Mouse (Mus musculus) liver, adult 2 months (tissue): Measurements from ENCODE around the gene Got1. TPM values are rescaled to one million over a fixed set of nuclear protein-coding genes. Genes with fewer than 3 reads are reported as not detected.

Experiments
- DNase-seq: peaks from one replicate; pipeline ENCODE4 v3.0.0-alpha.2; 2011; ENCODE audit warnings: low read depth, low spot score; ENCODE audit errors: extremely low read depth
- H3K27ac ChIP-seq: fragments of 200-500 bp; replicated peaks from 2 replicates; pipeline ENCODE4 v1.5.1; 2012; ENCODE audit warnings: low read depth, mild to moderate bottlenecking, control low read depth, inconsistent platforms, low read length; ENCODE audit not compliant: insufficient read depth
- H3K27me3 ChIP-seq: fragments of 200-500 bp; 2 replicates; pipeline ENCODE4 v1.6.1; 2012; ENCODE audit warnings: mild to moderate bottlenecking, moderate library complexity, low read length, inconsistent platforms; ENCODE audit not compliant: control insufficient read depth, insufficient read depth
- H3K36me3 ChIP-seq: fragments of 200-500 bp; 2 replicates; pipeline ENCODE4 v1.6.1; 2012; ENCODE audit warnings: low read length, inconsistent platforms; ENCODE audit not compliant: control insufficient read depth, insufficient read depth
- H3K4me1 ChIP-seq: fragments of 200-500 bp; 2 replicates; pipeline ENCODE4 v1.6.1; 2011; ENCODE audit warnings: low read length; ENCODE audit not compliant: control insufficient read depth, insufficient read depth
- H3K4me3 ChIP-seq: fragments of 200-500 bp; 2 replicates; pipeline ENCODE4 v1.5.1; 2011; ENCODE audit warnings: low read depth, mild to moderate bottlenecking, control low read depth, low read length, moderate library complexity; ENCODE audit not compliant: insufficient read depth
- H3K79me2 ChIP-seq: fragments of 200-500 bp; 2 replicates; pipeline ENCODE4 v1.6.1; 2012; ENCODE audit warnings: inconsistent platforms, mild to moderate bottlenecking, low read length, moderate library complexity; ENCODE audit not compliant: control insufficient read depth, insufficient read depth
- H3K9ac ChIP-seq: fragments of 200-500 bp; 2 replicates; pipeline ENCODE4 v1.6.1; 2012; ENCODE audit warnings: low read depth, mild to moderate bottlenecking, control low read depth, inconsistent platforms, low read length
- CTCF ChIP-seq: fragments of 200-500 bp; IDR thresholded peaks from 2 replicates; pipeline ENCODE4 v1.5.1; 2011; ENCODE audit warnings: low read depth, low read length, control low read depth
- POLR2A ChIP-seq: fragments of 200-500 bp; IDR thresholded peaks from 2 replicates; pipeline ENCODE4 v1.6.1; 2011; ENCODE audit warnings: low read length, control low read depth; ENCODE audit not compliant: insufficient read depth; ENCODE audit errors: extremely low read depth
- WGBS: fragments of 180-500 bp; shearing (Covaris S2); methylation state at CpG from one replicate; pipeline ENCODE4 v1.1.7; 2018; 5-methylcytosine and 5-hydroxymethylcytosine counted together
- polyA plus RNA-seq: library from polyadenylated mRNA; depleted of rRNA; stranded (reverse); fragments of >200 nt; gene quantifications from 2 replicates; pipeline ENCODE4 v1.2.3, GENCODE M21; 2012
- total RNA-seq: library from RNA; depleted of rRNA; stranded (reverse); fragments of >200 nt; gene quantifications from 2 replicates; pipeline ENCODE4 v1.2.3, GENCODE M21; 2014

Gene Got1
- total and polyA plus RNA-seq, 2 experiments = 206 to 272 TPM

DNA sequence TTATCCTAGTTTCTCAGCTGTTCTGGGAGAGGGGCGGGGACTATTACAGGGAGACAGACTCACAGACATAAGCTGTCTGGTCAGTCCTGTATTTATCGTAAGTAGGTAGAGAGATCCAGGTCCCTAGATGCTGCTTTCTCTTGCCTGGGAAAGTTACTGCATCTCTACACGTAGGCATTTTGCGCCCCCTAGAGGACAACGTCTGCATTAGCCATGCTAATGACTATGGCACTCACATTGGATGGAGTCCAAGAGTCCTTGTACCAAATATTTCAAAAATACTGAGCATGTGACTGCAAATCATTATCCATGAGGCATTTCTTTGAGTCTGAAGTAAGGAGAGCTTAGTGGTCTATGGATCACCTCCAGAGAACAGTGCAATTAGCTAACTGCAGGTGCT is 45.5 kb downstream of the Got1 start:
- Histone ChIP-seq H3K36me3 (no peaks in the 10 kb centered on the region), H3K79me2 (no peaks in the 10 kb centered on the region), H3K9ac (no peak overlapping the region), H3K27ac (no peak overlapping the region), H3K4me3 (no peak overlapping the region), H3K4me1 (no peaks in the 10 kb centered on the region), H3K27me3 (no peaks in the 10 kb centered on the region)
- DNase-seq = peak; percentile 73
- 15% methylated on average over 5 of the region's 5 CpGs for WGBS
- TF ChIP-seq CTCF = peak; percentile 68
- no peak for TF ChIP-seq POLR2A

DNA sequence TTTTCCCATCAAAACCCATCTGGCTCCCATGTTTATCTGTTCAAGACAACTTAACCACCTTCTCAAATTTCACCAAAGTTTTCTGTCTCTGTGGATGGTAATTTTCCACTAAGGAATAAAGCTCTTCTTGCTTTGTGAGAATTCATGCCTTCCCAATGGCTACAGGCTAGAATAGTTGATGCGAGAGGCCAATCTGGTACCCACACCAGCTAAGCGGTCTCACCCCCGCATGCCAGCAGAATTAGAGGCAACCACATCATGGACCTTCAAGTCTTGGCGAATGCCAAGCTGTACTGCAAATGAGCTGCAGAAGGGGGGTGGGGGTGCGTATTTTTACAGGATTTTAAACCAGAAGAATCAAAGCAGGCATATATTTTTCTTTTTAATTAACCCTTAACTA is 47.0 kb downstream of the Got1 start:
- Histone ChIP-seq H3K4me1 (no peaks in the 10 kb centered on the region), H3K27me3 (no peaks in the 10 kb centered on the region), H3K79me2 (no peaks in the 10 kb centered on the region), H3K4me3 (no peak overlapping the region), H3K36me3 (no peaks in the 10 kb centered on the region), H3K27ac (no peak overlapping the region), H3K9ac (no peak overlapping the region)
- no peak for DNase-seq
- no peak for TF ChIP-seq CTCF
- no peak for TF ChIP-seq POLR2A
- WGBS = 93% methylated on average over 5 of the region's 5 CpGs

DNA sequence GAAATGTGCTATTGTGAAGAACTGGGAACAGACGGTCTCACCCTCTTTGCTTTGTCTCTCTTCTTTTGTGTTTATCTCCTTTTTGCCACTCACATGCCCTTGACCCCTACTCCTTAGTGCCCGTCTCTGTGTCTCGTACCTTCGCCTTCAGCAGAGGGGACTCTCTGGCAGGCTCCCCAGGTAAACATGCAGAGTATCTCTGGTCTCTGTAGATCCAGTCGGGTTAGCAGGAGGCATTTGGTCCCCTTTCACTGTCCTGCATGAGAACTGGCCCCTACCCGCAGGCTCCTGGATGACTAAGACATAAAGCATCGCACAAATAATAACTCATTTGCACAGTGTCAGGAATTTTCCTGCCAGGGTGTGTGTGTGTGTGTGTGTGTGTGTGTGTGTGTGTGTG is 48.3 kb downstream of the Got1 start:
- TF ChIP-seq POLR2A (no peak), CTCF (no peak)
- 75% methylated on average over 7 of the region's 7 CpGs for WGBS
- H3K27me3 ChIP-seq = no peaks in the 10 kb centered on the region

DNA sequence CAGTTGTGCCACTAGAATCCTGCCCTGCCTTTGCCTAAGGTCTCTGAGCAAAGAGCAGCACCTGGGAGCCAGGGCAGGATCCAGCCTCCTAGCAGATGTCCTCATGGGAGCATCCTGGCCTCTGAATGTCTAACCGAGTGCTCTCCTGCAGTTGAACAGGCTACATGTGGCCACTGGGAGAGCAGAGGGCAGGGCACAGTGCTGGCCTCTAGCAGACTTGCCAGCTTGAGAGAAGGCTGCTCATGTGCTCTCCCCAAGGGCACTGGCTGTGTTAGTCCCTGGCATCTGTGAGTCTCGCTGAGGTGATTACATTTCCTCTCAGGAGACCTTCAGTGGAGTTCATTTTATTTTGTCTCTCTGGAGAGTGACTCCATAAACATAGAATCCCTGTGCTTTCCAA is 48.8 kb downstream of the Got1 start:
- Histone ChIP-seq H3K27ac (no peak overlapping the region), H3K4me1 (no peaks in the 10 kb centered on the region), H3K4me3 (no peak overlapping the region), H3K9ac (no peak overlapping the region), H3K79me2 (no peaks in the 10 kb centered on the region), H3K36me3 (no peaks in the 10 kb centered on the region), H3K27me3 (no peaks in the 10 kb centered on the region)
- WGBS = 33% methylated on average over 2 of the region's 2 CpGs
- no peak for TF ChIP-seq POLR2A
- no peak for TF ChIP-seq CTCF
- peak; percentile 51 for DNase-seq

More for the DNA sequence above, 48.3 kb downstream of the Got1 start:
- Histone ChIP-seq H3K9ac (no peak overlapping the region), H3K79me2 (no peaks in the 10 kb centered on the region), H3K27ac (no peak overlapping the region), H3K4me1 (no peaks in the 10 kb centered on the region), H3K36me3 (no peaks in the 10 kb centered on the region), H3K4me3 (no peak overlapping the region)
- no peak for DNase-seq

DNA sequence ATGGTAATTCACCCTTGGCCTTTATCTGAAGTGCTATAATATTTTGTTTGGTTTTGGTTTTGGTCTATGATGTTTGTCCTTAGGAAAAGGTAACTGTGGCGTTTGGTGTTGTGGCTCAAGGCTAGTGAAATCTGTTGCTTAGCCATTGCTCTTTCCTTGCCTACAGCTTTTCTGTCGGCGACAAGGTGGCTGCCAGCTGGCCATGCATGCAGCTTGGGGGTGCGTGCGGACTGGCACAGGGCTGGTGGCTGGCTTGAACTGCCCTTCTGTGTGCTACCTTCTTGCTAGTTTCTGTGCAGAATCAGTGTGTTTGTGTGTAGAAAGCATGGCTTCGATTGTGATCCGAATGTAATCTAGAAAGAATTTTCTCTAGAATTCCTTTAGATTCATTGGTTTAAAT is 51.6 kb downstream of the Got1 start:
- no peak for DNase-seq
- Histone ChIP-seq H3K4me3 (no peak overlapping the region), H3K27me3 (no peaks in the 10 kb centered on the region), H3K79me2 (no peaks in the 10 kb centered on the region), H3K36me3 (no peaks in the 10 kb centered on the region), H3K4me1 (0 out of 2 replicates have a peak, but pooled peaks cover 4% of the 10 kb centered on the region), H3K27ac (no peak overlapping the region), H3K9ac (no peak overlapping the region)
- TF ChIP-seq POLR2A (no peak), CTCF (no peak)
- 93% methylated on average over 7 of the region's 7 CpGs for WGBS

DNA sequence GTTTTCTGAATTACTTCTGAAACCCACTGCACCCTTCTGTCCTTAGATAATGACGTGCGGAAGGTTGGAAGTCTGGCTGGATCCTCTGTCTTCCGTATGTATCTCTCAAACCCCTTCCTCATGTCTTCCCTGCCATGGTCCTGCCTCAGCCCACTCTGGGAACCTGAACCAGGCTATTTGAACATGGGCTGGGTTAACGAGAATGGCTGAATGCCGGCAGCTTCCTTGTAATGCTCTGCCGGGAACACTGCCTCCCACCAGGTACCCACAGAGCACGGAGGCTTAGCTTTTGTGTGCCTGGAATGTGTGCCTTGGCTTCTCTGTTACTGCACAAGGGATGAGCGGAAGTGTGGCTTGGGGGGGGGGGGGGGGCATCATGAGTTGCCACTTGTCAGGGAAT is 52.1 kb downstream of the Got1 start:
- no peak for TF ChIP-seq POLR2A
- no peak for TF ChIP-seq CTCF
- Histone ChIP-seq H3K4me3 (no peak overlapping the region), H3K27ac (no peak overlapping the region), H3K79me2 (no peaks in the 10 kb centered on the region), H3K27me3 (no peaks in the 10 kb centered on the region), H3K9ac (no peak overlapping the region), H3K36me3 (no peaks in the 10 kb centered on the region), H3K4me1 (0 out of 2 replicates have a peak, but pooled peaks cover 4% of the 10 kb centered on the region)
- 94% methylated on average over 8 of the region's 8 CpGs for whole genome bisulfite sequencing
- no peak for DNase-seq
